Mouse (Mus musculus) heart, postnatal 0 days (tissue): Measurements from ENCODE around the gene Rhoc. TPM values are rescaled to one million over a fixed set of nuclear protein-coding genes. Genes with fewer than 3 reads are reported as not detected.
A peak's percentile ranks its signal among the peaks of the same experiment; 100 is the strongest.

Experiments used
- ATAC-seq: fragments of 200-750 bp; cut with Nextera tagmentation; 2 replicates; pipeline ENCODE4 v1.8.0; 2017; ENCODE audit warnings: low read depth, moderate number of reproducible peaks, moderate library complexity; ENCODE audit not compliant: insufficient read depth
- DNase-seq: peaks from one replicate; pipeline ENCODE4 v3.0.0-alpha.2; 2016; ENCODE audit warnings: low spot score
- H3K27ac ChIP-seq: fragments of 300-500 bp; sonication (generic); 2 replicates; pipeline ENCODE4 v1.5.1; 2014; ENCODE audit warnings: low read depth, mild to moderate bottlenecking
- H3K27me3 ChIP-seq: fragments of 300-500 bp; sonication (generic); 2 replicates; pipeline ENCODE4 v1.6.1; 2014; ENCODE audit warnings: low read length, mixed read lengths; ENCODE audit not compliant: control insufficient read depth, insufficient read depth
- H3K36me3 ChIP-seq: fragments of 300-500 bp; sonication (generic); replicated peaks from 2 replicates; pipeline ENCODE4 v1.6.1; 2014; ENCODE audit warnings: low read length, mixed read lengths; ENCODE audit not compliant: control insufficient read depth, insufficient read depth
- H3K4me1 ChIP-seq: fragments of 300-500 bp; sonication (generic); 2 replicates; pipeline ENCODE4 v1.6.1; 2014; ENCODE audit warnings: antibody characterized with exemption; ENCODE audit not compliant: control insufficient read depth, insufficient read depth
- H3K4me2 ChIP-seq: fragments of 300-500 bp; sonication (generic); 2 replicates; pipeline ENCODE4 v1.6.1; 2014; ENCODE audit warnings: low read depth, mild to moderate bottlenecking, low read length, moderate library complexity
- H3K4me3 ChIP-seq: fragments of 300-500 bp; sonication (generic); 2 replicates; pipeline ENCODE4 v1.5.1; 2014; ENCODE audit warnings: low read depth, low read length
- H3K9ac ChIP-seq: fragments of 300-500 bp; sonication (generic); replicated peaks from 2 replicates; pipeline ENCODE4 v1.6.1; 2014; ENCODE audit warnings: low read depth, low read length, mixed read lengths
- H3K9me3 ChIP-seq: fragments of 300-500 bp; sonication (generic); replicated peaks from 2 replicates; pipeline ENCODE4 v1.6.1; 2016; ENCODE audit warnings: low read length; ENCODE audit not compliant: control insufficient read depth
- CTCF ChIP-seq: IDR thresholded peaks from 2 replicates; pipeline ENCODE4 v1.5.1; 2016; ENCODE audit warnings: antibody characterized with exemption, control low read depth, low read depth
- EP300 ChIP-seq: IDR thresholded peaks from 2 replicates; pipeline ENCODE4 v1.6.1; 2016; ENCODE audit warnings: antibody characterized with exemption, low read depth
- WGBS: fragments of 180-500 bp; shearing (Covaris S2); extraction: QIAGEN DNeasy Blood & Tissue Kit; methylation state at CpG from one replicate; pipeline ENCODE4 v1.1.7; 2014; 5-methylcytosine and 5-hydroxymethylcytosine counted together
- polyA plus RNA-seq: library from polyadenylated mRNA; unstranded; fragments of >200 nt; fragmentation: Nextera tagmentation; extraction: Ambion mirVana; gene quantifications from 2 replicates; pipeline ENCODE4 v1.2.1, GENCODE M21; 2015
- total RNA-seq: library from RNA; depleted of rRNA; stranded (reverse); fragments of >200 nt; gene quantifications from 2 replicates; pipeline ENCODE4 v1.2.3, GENCODE M21; 2014; ENCODE audit warnings: low replicate concordance

Gene Rhoc
- total and polyA plus RNA-seq, 2 experiments from 2014 or later = 165 to 170 TPM

DNA sequence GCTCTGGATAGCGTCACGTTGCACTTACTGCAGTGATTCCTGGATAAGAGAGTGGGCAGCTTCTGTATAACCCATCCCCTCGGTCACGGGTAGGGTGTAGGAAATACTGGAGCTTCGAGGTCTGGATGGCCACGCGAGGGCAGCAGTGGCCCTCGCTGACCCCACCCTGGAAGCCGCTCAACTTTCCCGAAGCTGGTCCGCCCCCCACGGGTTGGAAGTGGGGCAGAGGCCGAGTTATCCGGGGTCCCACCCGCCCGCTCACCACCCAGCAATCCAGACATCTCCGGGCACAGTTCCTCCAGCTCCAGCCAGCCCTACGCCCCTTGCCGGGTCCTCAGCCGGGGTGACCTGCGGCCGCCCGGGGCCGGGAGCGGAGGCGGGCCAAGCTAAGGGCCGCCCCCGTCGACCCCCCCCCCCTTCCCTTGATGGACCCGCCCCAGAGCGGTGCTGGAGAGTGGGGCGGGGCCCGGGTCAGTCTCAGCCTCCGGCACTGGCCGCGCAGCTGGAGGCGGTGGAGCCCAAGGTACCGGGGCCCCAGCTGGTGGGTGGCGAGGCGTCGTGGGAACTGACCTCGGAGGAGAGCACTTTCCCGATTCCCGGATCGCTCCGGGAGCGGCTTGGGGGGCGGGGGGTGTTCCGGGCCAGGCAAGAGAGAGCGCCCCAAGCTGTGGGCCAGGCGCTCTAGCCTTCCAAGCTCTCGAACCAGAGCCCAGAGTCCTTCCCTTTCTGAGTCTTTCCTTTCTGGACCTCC lies 561 bp downstream of the Rhoc start:
- H3K9me3 ChIP-seq = no peaks in the 10 kb centered on the region
- TF ChIP-seq EP300 (peak; percentile 69), CTCF (peak; percentile 75)
- peak; percentile 84 for DNase-seq
- H3K4me3 ChIP-seq = peak overlapping the region; percentile 70
- peak; percentile 88 for ATAC-seq
- peak overlapping the region; percentile 77 for H3K4me2 ChIP-seq
- H3K27ac ChIP-seq = peak overlapping the region; percentile 92
- peaks cover 5% of the 10 kb centered on the region for H3K36me3 ChIP-seq
- H3K9ac ChIP-seq = peak overlapping the region; percentile 83
- WGBS = 0% methylated on average over 42 of the region's 52 CpGs
- no peaks in the 10 kb centered on the region for H3K27me3 ChIP-seq
- H3K4me1 ChIP-seq = peaks cover 26% of the 10 kb centered on the region

DNA sequence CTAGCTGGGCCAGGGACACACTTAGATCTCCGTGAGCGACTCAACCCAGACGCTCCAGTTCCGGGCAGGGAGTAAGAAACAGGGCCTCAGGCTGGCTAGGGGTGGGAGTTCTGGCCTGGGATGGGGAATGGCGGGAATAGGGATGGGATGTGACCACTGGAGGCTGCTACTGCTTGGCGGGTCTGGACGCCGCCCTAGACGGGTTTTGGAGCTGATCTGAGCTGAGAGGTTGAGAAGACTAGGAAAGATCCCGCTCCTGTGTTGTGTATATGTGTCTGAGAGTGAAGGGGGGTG lies 1.1 kb downstream of the Rhoc start:
- no peak for TF ChIP-seq EP300
- TF ChIP-seq CTCF = no peak
- no peak for DNase-seq
- Histone ChIP-seq H3K4me2 (peak overlapping the region; percentile 77), H3K9me3 (no peaks in the 10 kb centered on the region), H3K4me1 (peaks cover 32% of the 10 kb centered on the region), H3K9ac (peak overlapping the region; percentile 83), H3K4me3 (peak overlapping the region; percentile 70), H3K27me3 (no peaks in the 10 kb centered on the region), H3K27ac (peak overlapping the region; percentile 92), H3K36me3 (peaks cover 5% of the 10 kb centered on the region)
- peak; percentile 9 for ATAC-seq
- 4% methylated on average over 10 of the region's 10 CpGs for WGBS

DNA sequence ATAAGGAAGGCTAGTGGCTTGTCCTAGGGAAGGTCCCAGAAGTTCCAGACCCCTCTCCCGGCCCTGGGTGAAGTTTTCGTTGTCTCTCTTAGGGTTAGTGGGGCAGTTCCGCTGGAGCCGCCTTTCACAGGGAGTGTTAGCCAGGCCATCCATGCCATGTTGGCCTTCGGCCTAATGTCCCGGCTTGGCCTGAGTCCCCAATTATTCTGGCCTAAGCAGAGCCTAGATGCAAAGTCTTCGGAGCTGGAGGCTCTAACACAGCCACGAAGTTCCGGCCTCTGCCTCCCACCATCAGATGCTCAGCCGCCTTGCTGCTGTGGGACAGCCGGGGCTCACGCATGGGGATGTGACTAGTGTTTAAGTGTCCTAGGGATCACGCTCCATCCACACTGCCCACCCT lies 1.6 kb downstream of the Rhoc start:
- no peaks in the 10 kb centered on the region for H3K9me3 ChIP-seq
- peak overlapping the region; percentile 77 for H3K4me2 ChIP-seq
- DNase-seq (peak; percentile 31), ATAC-seq (no peak)
- peak overlapping the region; percentile 70 for H3K4me3 ChIP-seq
- H3K9ac ChIP-seq = peak overlapping the region; percentile 83
- WGBS = 6% methylated on average over 13 of the region's 13 CpGs
- TF ChIP-seq CTCF (no peak), EP300 (no peak)
- H3K36me3 ChIP-seq = peaks cover 5% of the 10 kb centered on the region
- peak overlapping the region; percentile 92 for H3K27ac ChIP-seq
- H3K4me1 ChIP-seq = peaks cover 35% of the 10 kb centered on the region
- no peaks in the 10 kb centered on the region for H3K27me3 ChIP-seq

DNA sequence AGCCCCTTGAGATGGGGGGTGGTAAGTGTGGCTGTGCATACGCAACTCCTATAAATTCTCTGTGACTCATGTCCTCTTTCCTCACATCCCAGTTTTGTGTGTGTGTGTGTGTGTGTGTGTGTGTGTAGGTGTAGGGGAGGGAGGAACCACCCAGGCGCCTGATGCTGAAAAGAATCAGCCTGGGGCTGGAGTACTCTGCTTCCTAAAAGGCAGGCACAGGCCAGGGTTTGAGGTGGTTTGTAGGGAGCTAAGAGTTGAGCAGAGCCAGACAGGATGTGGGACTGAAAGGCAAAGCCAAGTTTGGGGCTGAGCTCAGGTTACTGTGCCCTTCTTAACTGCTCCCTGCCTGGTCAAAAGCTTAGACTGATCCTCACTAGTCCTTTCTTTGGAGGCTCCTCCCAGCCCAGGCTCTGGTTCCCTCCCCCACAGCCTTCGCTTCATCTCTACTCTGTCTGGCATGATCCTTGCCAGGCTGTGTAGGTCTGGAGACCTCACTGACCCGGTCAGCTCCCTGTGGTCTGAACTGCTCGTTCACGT lies 2.3 kb downstream of the Rhoc start:
- no peaks in the 10 kb centered on the region for H3K9me3 ChIP-seq
- peaks cover 10% of the 10 kb centered on the region for H3K36me3 ChIP-seq
- H3K4me1 ChIP-seq = peaks cover 38% of the 10 kb centered on the region
- H3K27me3 ChIP-seq = no peaks in the 10 kb centered on the region
- peak overlapping the region; percentile 70 for H3K4me3 ChIP-seq
- TF ChIP-seq EP300 = no peak
- H3K27ac ChIP-seq = peak overlapping the region; percentile 92
- 10% methylated on average over 6 of the region's 6 CpGs for WGBS
- H3K4me2 ChIP-seq = peak overlapping the region; percentile 77
- peak; percentile 3; the same call in 1 of the 2 replicates for ATAC-seq
- peak; percentile 68 for DNase-seq
- peak overlapping the region; percentile 83 for H3K9ac ChIP-seq

DNA sequence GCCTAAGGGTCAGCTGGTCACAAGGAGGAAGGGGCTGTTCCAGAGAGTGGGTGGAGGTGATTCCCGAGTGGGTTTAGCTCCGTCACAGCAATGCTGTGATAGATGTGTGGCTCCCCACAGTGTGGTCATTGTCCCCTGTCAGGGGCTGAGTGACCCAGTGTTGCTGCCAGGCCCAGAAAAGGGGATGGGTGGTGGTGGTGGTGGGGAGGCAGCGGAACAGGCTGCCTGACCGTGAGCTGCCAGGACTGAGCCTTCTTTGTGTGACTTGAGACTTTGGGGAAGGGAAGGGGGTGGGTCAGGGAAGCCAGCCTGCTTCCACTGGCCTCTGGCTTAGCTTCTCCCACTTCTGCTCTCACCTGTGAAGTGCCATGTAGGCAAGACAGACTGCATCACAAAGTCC lies 2.8 kb downstream of the Rhoc start:
- no peaks in the 10 kb centered on the region for H3K27me3 ChIP-seq
- TF ChIP-seq CTCF (no peak), EP300 (no peak)
- H3K9ac ChIP-seq = peak overlapping the region; percentile 83
- peak overlapping the region; percentile 70 for H3K4me3 ChIP-seq
- peak overlapping the region; percentile 77 for H3K4me2 ChIP-seq
- DNase-seq (no peak), ATAC-seq (no peak)
- H3K36me3 ChIP-seq = peaks cover 16% of the 10 kb centered on the region
- H3K9me3 ChIP-seq = no peaks in the 10 kb centered on the region
- 23% methylated on average over 4 of the region's 4 CpGs for WGBS
- H3K4me1 ChIP-seq = peaks cover 38% of the 10 kb centered on the region
- peak overlapping the region; percentile 92 for H3K27ac ChIP-seq
